Mouse (Mus musculus): ENCODE measurements at regions not wholly inside any gene's neighbourhood (a gene's known extent, or its start where the extent isn't known, plus 50 kb on each side); places are given as distances from the start of the nearest gene placed in this dataset.
A peak's percentile ranks its signal among the peaks of the same experiment; 100 is the strongest.

- TF ChIP-seq POLR2A (IDR thresholded peaks at IDR 0.05; ENCODE audit: borderline replicate concordance, insufficient read depth, low read length): no peak
- TF ChIP-seq CTCF (IDR thresholded peaks at IDR 0.05; ENCODE audit: borderline replicate concordance, insufficient read depth, low read depth, low read length): no peak
- WGBS: 74% methylated on average over 7 of the region's 7 CpGs
- DNase-seq: peak in 1 of 2 experiments; percentile 30
- no peak overlapping the region for H3K4me3 ChIP-seq (replicated peaks; ENCODE audit: insufficient read depth, low read depth, low read length)
- peak overlapping the region; percentile 61 for H3K27ac ChIP-seq (ENCODE audit: insufficient read depth, low read length)
- no peaks in the 10 kb centered on the region for H3K27me3 ChIP-seq (ENCODE audit: control insufficient read depth, insufficient read depth, low read length)
- H3K4me1 ChIP-seq (ENCODE audit: control insufficient read depth, insufficient read depth, low read length): peaks cover 27% of the 10 kb centered on the region
Measured at GRCm38 (mm10) chr13:44301215-44301614, 428.1 kb upstream of the Jarid2 start.

- WGBS: 10% methylated on average over 10 of the region's 10 CpGs
- Histone ChIP-seq H3K27ac (ENCODE audit: insufficient read depth, low read length) (peak overlapping the region; percentile 36), H3K4me3 (replicated peaks; ENCODE audit: insufficient read depth, low read depth, low read length) (no peak overlapping the region), H3K4me1 (ENCODE audit: control insufficient read depth, insufficient read depth, low read length) (peaks cover 32% of the 10 kb centered on the region), H3K27me3 (ENCODE audit: control insufficient read depth, insufficient read depth, low read length) (no peaks in the 10 kb centered on the region)
- DNase-seq: peak; percentile 74 to 83
- TF ChIP-seq POLR2A (IDR thresholded peaks at IDR 0.05; ENCODE audit: borderline replicate concordance, insufficient read depth, low read length) (no peak), CTCF (IDR thresholded peaks at IDR 0.05; ENCODE audit: borderline replicate concordance, insufficient read depth, low read depth, low read length) (no peak)
Measured at GRCm38 (mm10) chr13:44301936-44302335, 427.3 kb upstream of the Jarid2 start.

DNA sequence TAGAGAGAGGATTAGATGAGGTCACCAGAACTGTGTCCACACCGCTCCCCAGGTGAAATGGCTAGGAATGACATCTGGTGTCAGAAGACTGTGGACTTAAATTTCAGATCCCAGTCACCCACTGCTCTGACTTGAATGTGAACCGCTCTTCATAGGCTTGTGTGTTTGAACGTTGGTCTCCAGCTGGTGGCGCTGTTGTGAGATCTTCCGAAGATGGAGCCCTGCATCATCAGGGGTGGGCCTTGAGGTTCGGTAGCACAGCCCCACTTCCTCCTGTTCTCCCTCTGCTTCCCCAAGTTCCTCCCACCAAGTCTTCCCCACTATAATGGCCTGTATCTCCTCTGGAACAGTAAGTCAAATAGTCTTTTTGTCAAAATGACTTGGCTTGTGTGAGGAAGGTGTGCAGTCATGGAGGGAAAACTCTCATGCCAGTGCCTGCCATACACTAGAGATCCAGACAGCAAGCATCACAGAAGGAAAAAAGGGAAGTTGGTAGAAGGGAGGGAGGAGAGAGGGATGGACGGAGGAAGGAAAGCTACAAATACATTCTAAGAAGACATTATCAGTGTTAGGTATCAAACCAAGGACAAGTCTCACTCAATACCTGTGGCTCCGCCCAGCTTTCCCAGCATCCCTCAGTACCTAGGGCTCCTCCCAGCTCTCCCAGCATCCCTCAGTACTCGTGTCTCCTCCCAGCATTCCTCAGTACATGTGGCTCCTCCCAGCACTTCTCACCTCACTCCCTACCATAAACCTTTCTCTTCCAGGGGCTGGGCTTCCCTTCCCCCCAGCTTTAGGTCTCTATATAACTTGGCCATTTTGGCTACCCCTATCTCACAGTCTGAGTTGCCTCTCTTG is 423.9 kb upstream of the Jarid2 start:
- Histone ChIP-seq H3K4me3 (replicated peaks; ENCODE audit: insufficient read depth, low read depth, low read length) (no peak overlapping the region), H3K27ac (ENCODE audit: insufficient read depth, low read length) (peak overlapping the region; percentile 13), H3K27me3 (ENCODE audit: control insufficient read depth, insufficient read depth, low read length) (no peaks in the 10 kb centered on the region), H3K4me1 (ENCODE audit: control insufficient read depth, insufficient read depth, low read length) (peaks cover 32% of the 10 kb centered on the region)
- peak; percentile 18; the same call in 1 of the 2 replicates for TF ChIP-seq CTCF (IDR thresholded peaks at IDR 0.05; ENCODE audit: borderline replicate concordance, insufficient read depth, low read depth, low read length)
- TF ChIP-seq POLR2A (IDR thresholded peaks at IDR 0.05; ENCODE audit: borderline replicate concordance, insufficient read depth, low read length): no peak
- peak in 1 of 2 experiments; percentile 34 for DNase-seq
- 80% methylated on average over 9 of the region's 9 CpGs for WGBS

- Histone ChIP-seq H3K27me3 (ENCODE audit: control insufficient read depth, insufficient read depth, low read length) (no peaks in the 10 kb centered on the region), H3K4me1 (ENCODE audit: control insufficient read depth, insufficient read depth, low read length) (peaks cover 27% of the 10 kb centered on the region), H3K27ac (ENCODE audit: insufficient read depth, low read length) (peak overlapping the region; percentile 81), H3K4me3 (replicated peaks; ENCODE audit: insufficient read depth, low read depth, low read length) (no peak overlapping the region)
- peak; percentile 85 to 96 for DNase-seq
- TF ChIP-seq POLR2A (IDR thresholded peaks at IDR 0.05; ENCODE audit: borderline replicate concordance, insufficient read depth, low read length): peak; percentile 24; the same call in 1 of the 2 replicates
- TF ChIP-seq CTCF (IDR thresholded peaks at IDR 0.05; ENCODE audit: borderline replicate concordance, insufficient read depth, low read depth, low read length): no peak
- 12% methylated on average over 15 of the region's 15 CpGs for WGBS
Measured at GRCm38 (mm10) chr13:44306275-44307050, 422.8 kb upstream of the Jarid2 start.

- 75% methylated on average over 13 of the region's 13 CpGs for WGBS
- Histone ChIP-seq H3K4me1 (ENCODE audit: control insufficient read depth, insufficient read depth, low read length) (peaks cover 21% of the 10 kb centered on the region), H3K27me3 (ENCODE audit: control insufficient read depth, insufficient read depth, low read length) (no peaks in the 10 kb centered on the region), H3K4me3 (replicated peaks; ENCODE audit: insufficient read depth, low read depth, low read length) (no peak overlapping the region), H3K27ac (ENCODE audit: insufficient read depth, low read length) (no peak overlapping the region)
- no peak for TF ChIP-seq CTCF (IDR thresholded peaks at IDR 0.05; ENCODE audit: borderline replicate concordance, insufficient read depth, low read depth, low read length)
- TF ChIP-seq POLR2A (IDR thresholded peaks at IDR 0.05; ENCODE audit: borderline replicate concordance, insufficient read depth, low read length): no peak
- no peak for DNase-seq
Measured at GRCm38 (mm10) chr13:44308227-44308626, 421.0 kb upstream of the Jarid2 start.

GRCm38 (mm10) chr13:44312237-44312636 is 417.0 kb upstream of the Jarid2 start:
- Histone ChIP-seq H3K4me3 (replicated peaks; ENCODE audit: insufficient read depth, low read depth, low read length) (no peak overlapping the region), H3K4me1 (ENCODE audit: control insufficient read depth, insufficient read depth, low read length) (peaks cover 3% of the 10 kb centered on the region)
- 95% methylated on average over 6 of the region's 6 CpGs for WGBS

GRCm38 (mm10) chr13:44316747-44317446 is 412.4 kb upstream of the Jarid2 start:
- no peak for DNase-seq
- no peaks in the 10 kb centered on the region; the same call in 1 of the 2 replicates for H3K27me3 ChIP-seq (ENCODE audit: control insufficient read depth, insufficient read depth, low read length)
- WGBS: 89% methylated on average over 13 of the region's 13 CpGs
- no peak for TF ChIP-seq CTCF (IDR thresholded peaks at IDR 0.05; ENCODE audit: borderline replicate concordance, insufficient read depth, low read depth, low read length)
- no peak for TF ChIP-seq POLR2A (IDR thresholded peaks at IDR 0.05; ENCODE audit: borderline replicate concordance, insufficient read depth, low read length)
- no peak overlapping the region for H3K27ac ChIP-seq (ENCODE audit: insufficient read depth, low read length)
- no peaks in the 10 kb centered on the region for H3K4me1 ChIP-seq (ENCODE audit: control insufficient read depth, insufficient read depth, low read length)
- no peak overlapping the region for H3K4me3 ChIP-seq (replicated peaks; ENCODE audit: insufficient read depth, low read depth, low read length)

More at GRCm38 (mm10) chr13:44312237-44312636, 417.0 kb upstream of the Jarid2 start:
- DNase-seq: no peak
- Histone ChIP-seq H3K27me3 (ENCODE audit: control insufficient read depth, insufficient read depth, low read length) (no peaks in the 10 kb centered on the region; the same call in 1 of the 2 replicates), H3K27ac (ENCODE audit: insufficient read depth, low read length) (no peak overlapping the region)
- TF ChIP-seq POLR2A (IDR thresholded peaks at IDR 0.05; ENCODE audit: borderline replicate concordance, insufficient read depth, low read length): no peak
- TF ChIP-seq CTCF (IDR thresholded peaks at IDR 0.05; ENCODE audit: borderline replicate concordance, insufficient read depth, low read depth, low read length): no peak

All from cerebellum, adult 2 months (tissue).